Mouse (Mus musculus) C2C12 (cell line): Measurements from ENCODE around the gene Arhgap8.

Experiments used
- CEBPB ChIP-seq: IDR thresholded peaks from one replicate; pipeline ENCODE4 v1.6.1; 2011; ENCODE audit warnings: low read depth, mild to moderate bottlenecking, control low read depth, moderate library complexity
- CTCF ChIP-seq: IDR thresholded peaks from one replicate; pipeline ENCODE4 v1.5.1; 2011; ENCODE audit not compliant: control insufficient read depth, insufficient read depth, insufficient read length
- FOSL1 ChIP-seq: IDR thresholded peaks from one replicate; pipeline ENCODE4 v1.8.0; 2011; ENCODE audit warnings: mild to moderate bottlenecking, low read length; ENCODE audit not compliant: poor library complexity, insufficient read depth, severe bottlenecking
- MAX ChIP-seq: IDR thresholded peaks from one replicate; pipeline ENCODE4 v1.6.1; 2011; ENCODE audit warnings: mild to moderate bottlenecking, control low read depth
- MYOD1 ChIP-seq: IDR thresholded peaks from one replicate; pipeline ENCODE4 v1.6.1; 2011; ENCODE audit warnings: low read depth; ENCODE audit not compliant: control insufficient read depth, insufficient read length
- MYOG ChIP-seq: IDR thresholded peaks from one replicate; pipeline ENCODE4 v1.6.1; 2011; ENCODE audit not compliant: control insufficient read depth, insufficient read length; ENCODE audit errors: extremely low read depth
- USF1 ChIP-seq: IDR thresholded peaks from one replicate; pipeline ENCODE4 v1.6.1; 2011; ENCODE audit warnings: low read depth, mild to moderate bottlenecking, control low read depth, moderate library complexity

GRCm38 (mm10) chr15:84697611-84698011 is 22.2 kb upstream of the Arhgap8 start:
- TF ChIP-seq CTCF (no peak), MYOG (no peak), USF1 (no peak), MAX (no peak), FOSL1 (no peak), MYOD1 (no peak), CEBPB (no peak)
